Mouse (Mus musculus): ENCODE results near the gene Vkorc1.
A peak's percentile ranks its signal among the peaks of the same experiment; 100 is the strongest.
"Not testable (repeated sequence)": the region's sequence is repeated elsewhere in the genome, so short reads cannot be mapped to it uniquely, and the experiment has no call there.

Vkorc1 gene

DNA sequence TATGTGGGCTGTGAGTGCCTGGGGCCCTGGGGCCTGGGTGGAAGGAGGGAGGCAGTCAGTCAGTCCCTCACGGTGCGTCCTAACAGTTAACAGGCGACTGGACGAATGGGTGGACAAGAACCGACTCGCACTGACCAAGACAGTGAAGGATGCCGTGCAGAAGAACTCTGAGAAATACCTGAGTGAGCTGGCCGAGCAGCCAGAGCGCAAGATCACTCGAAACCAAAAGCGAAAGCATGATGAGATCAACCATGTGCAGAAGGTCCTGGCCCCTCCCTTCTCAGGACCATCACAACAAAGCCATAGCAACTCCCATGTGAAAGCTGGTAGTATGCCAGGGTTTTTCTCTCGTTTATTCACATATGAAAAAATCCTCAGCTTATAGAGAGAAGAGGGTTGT, 19.9 kb upstream of the Vkorc1 start:
- no peak for DNase-seq (ENCODE audit: low spot score)

- DNase-seq (ENCODE audit: low spot score): no peak
Observed at GRCm38 (mm10) chr7:127912938-127913337, 17.5 kb upstream of the Vkorc1 start.

GRCm38 (mm10) chr7:127912190-127912871, 16.9 kb upstream of the Vkorc1 start, which contains the start of gene Kat8:
Kat8 (plus strand) TSS chr7:127912516.
- DNase-seq (ENCODE audit: low spot score): peak; percentile 78

DNA sequence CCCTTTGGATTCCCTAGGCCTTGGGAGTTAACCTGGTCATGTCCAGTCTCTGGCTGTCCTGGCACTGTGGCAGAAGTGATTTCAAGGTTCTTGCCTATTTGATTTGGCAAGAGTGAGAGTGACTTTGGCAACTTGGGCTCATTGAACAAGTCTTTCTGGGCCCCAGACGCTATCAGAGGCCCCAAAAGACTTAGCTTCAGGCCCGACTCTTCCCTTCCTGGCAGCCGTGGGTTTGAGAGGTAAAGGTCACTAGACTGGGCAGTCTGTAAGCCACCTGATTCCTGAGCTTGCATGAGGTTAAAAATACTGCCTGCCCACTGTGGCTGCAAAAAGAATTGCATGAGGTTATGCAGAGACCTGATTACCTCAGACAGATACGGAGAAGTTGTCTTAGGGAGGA, 13.2 kb upstream of the Vkorc1 start:
- no peak for DNase-seq (ENCODE audit: low spot score)

GRCm38 (mm10) chr7:127907939-127908338, 12.5 kb upstream of the Vkorc1 start:
- no peak for DNase-seq (ENCODE audit: low spot score)

- DNase-seq (ENCODE audit: low spot score): peak; percentile 73
Observed at GRCm38 (mm10) chr7:127903971-127904796, 8.8 kb upstream of the Vkorc1 start, which contains the start of gene Bckdk. Bckdk (plus strand) TSS chr7:127904082.

GRCm38 (mm10) chr7:127901772-127902171, 6.4 kb upstream of the Vkorc1 start:
- DNase-seq (ENCODE audit: low spot score): no peak

- no peak for DNase-seq (ENCODE audit: low spot score)
Observed at GRCm38 (mm10) chr7:127899997-127900396, 4.6 kb upstream of the Vkorc1 start.

GRCm38 (mm10) chr7:127898179-127898956, 3.0 kb upstream of the Vkorc1 start:
- no peak for DNase-seq (ENCODE audit: low spot score)

GRCm38 (mm10) chr7:127897542-127897941, 2.1 kb upstream of the Vkorc1 start:
- DNase-seq (ENCODE audit: low spot score): no peak

DNA sequence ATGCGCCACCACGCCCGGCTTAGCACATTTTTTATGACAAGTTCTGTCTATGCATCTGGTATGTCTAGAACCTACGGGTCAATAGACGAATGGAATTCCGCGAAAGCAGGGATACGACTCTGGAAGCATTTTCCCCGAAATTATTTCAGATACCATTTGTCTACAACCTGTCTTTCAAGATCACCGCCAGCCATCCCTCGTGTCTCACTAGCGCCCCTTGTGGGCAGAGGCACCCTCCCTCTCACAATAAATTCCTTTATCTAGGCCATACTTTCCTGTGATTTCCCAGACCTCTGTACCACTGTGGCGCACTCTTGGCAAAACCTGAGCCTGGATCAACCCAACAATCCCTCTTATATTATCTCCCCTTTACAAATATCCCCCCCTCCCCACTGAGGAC, 967 bp upstream of the Vkorc1 start:
- peak; percentile 57 for DNase-seq (ENCODE audit: low spot score)

GRCm38 (mm10) chr7:127895891-127896290, 474 bp upstream of the Vkorc1 start:
- not testable (repeated sequence) for DNase-seq (ENCODE audit: low spot score)

- DNase-seq (ENCODE audit: low spot score): no peak
Observed at GRCm38 (mm10) chr7:127894480-127894879, 937 bp downstream of the Vkorc1 start.

- no peak for DNase-seq (ENCODE audit: low spot score)
Observed at GRCm38 (mm10) chr7:127890798-127891197, 4.6 kb downstream of the Vkorc1 start, which contains the start of gene Prss53. Prss53 (minus strand) TSS chr7:127890970.

GRCm38 (mm10) chr7:127888821-127889220, 6.6 kb downstream of the Vkorc1 start:
- DNase-seq (ENCODE audit: low spot score): no peak

DNA sequence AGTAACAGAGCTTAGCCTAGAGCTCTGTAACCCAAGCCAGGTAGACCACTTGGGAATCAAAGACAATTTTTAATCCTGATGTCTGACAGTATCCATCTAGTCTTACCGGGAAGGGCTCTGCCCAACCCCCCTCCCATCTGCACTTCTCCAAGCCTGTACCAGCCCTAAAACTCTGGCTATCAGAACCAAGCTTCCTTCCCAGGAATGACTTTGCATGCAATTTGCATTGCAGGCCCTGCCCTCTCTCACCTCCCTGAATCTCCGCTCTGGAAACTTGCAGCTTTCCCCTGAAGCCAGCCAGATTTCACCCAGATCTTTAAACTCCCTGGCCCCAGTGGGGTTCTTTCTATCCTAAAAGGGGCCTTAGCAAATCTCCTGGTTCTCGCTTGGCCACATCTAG, 7.6 kb downstream of the Vkorc1 start:
- DNase-seq (ENCODE audit: low spot score): no peak

GRCm38 (mm10) chr7:127887191-127887590, 8.2 kb downstream of the Vkorc1 start:
- no peak for DNase-seq (ENCODE audit: low spot score)

GRCm38 (mm10) chr7:127886551-127886950, 8.9 kb downstream of the Vkorc1 start:
- DNase-seq (ENCODE audit: low spot score): no peak

- peak; percentile 51 for DNase-seq (ENCODE audit: low spot score)
Observed at GRCm38 (mm10) chr7:127885951-127886350, 9.5 kb downstream of the Vkorc1 start.

- DNase-seq (ENCODE audit: low spot score): no peak
Observed at GRCm38 (mm10) chr7:127880431-127880830, 15.0 kb downstream of the Vkorc1 start.

DNA sequence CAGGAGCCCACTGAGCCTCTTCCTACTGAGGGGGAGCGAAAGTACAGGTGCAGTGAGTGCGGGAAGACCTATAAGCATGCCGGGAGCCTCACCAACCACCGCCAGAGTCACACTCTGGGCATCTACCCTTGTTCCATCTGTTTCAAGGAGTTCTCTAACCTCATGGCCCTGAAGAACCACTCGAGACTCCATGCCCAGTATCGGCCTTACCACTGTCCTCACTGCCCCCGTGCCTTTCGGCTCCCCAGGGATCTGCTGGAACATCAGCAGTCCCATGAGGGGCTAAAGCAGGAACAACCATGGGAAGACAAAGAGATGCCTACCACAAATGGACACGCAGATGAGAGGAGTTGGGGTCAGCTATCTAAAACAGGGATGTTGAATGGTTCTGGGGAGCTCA, 16.1 kb downstream of the Vkorc1 start:
- no peak for DNase-seq (ENCODE audit: low spot score)
